Mouse (Mus musculus) myocyte (in vitro differentiated cells): ENCODE data around the gene Dysf.

ENCODE experiments used
- E2F4 ChIP-seq: IDR thresholded peaks from one replicate; pipeline ENCODE4 v1.6.1; 2011; ENCODE audit warnings: mild to moderate bottlenecking, control low read depth, moderate library complexity; ENCODE audit not compliant: insufficient read depth
- MAX ChIP-seq: IDR thresholded peaks from one replicate; pipeline ENCODE4 v1.6.1; 2011; ENCODE audit warnings: low read depth, mild to moderate bottlenecking, control low read depth
- MYOG ChIP-seq, 3 experiments: IDR thresholded peaks; one replicate each; pipeline ENCODE4 v1.6.1; 2011; ENCODE audit warnings: control low read depth in 2 of 3, low read depth in 2 of 3, mild to moderate bottlenecking in 2 of 3; ENCODE audit not compliant: insufficient read length in 2 of 3, control insufficient read depth in 1 of 3, insufficient read depth in 1 of 3
- POLR2A ChIP-seq: IDR thresholded peaks from one replicate; pipeline ENCODE4 v1.6.1; 2011; ENCODE audit warnings: low read depth, mild to moderate bottlenecking, control low read depth, moderate library complexity; ENCODE audit not compliant: insufficient read length
- POLR2AphosphoS2 ChIP-seq: IDR thresholded peaks from one replicate; pipeline ENCODE4 v1.6.1; 2011; ENCODE audit warnings: low read depth, control low read depth; ENCODE audit not compliant: insufficient read length
- TCF12 ChIP-seq: IDR thresholded peaks from one replicate; pipeline ENCODE4 v1.6.1; 2011; ENCODE audit warnings: mild to moderate bottlenecking, control low read depth; ENCODE audit not compliant: poor library complexity, insufficient read depth, severe bottlenecking

DNA sequence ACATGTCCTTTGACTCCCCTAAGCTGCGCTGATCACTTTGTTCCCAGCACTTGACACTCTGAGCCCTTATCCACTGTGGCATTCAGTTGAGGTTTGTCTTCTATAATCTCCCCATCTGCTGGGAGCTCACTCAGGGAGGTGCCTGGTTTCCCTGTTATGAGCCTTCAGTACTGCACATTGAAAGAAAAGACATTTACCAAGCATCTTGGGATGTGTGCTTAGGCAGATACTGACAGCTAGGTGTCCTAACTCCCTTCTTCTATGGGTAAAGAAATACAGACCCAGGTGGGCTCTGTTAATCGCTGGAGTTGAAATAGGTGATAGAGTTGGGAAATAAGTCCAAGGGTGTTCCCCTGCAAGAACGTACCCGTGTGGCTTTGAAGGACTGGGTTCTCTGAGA is 122.5 kb downstream of the Dysf start:
- TF ChIP-seq POLR2A (no peak), TCF12 (no peak), E2F4 (no peak), MAX (no peak), MYOG (IDR thresholded peaks at IDR 0.05; ENCODE audit: control insufficient read depth in 1 of 3, insufficient read depth in 1 of 3, insufficient read length in 2 of 3, low read depth in 2 of 3) (no peak), POLR2AphosphoS2 (no peak)
